Mouse (Mus musculus): ENCODE results near the gene Mgat5.

DNA sequence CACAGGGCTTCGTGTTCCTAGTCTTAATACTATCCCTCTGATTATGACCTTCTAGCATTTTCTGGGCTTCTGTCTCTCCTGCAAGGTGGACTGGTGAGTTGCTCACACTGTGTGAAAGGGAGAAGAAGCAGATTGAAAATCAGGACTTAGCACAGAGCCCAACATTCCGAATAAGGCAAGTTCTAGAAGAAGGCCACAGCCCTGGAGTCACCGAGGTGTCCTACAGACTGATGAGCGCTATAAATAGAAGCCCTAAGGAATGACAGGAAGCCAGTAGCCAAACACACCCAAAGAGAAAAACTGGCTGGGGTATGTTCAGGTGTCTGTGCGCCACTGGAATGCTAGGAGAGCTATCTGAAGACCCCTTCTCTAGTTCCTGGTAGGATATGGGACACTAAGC, 68.5 kb downstream of the Mgat5 start:
- TF ChIP-seq POLR2A (IDR thresholded peaks at IDR 0.05; ENCODE audit: control insufficient read depth, extremely low read depth, insufficient read depth, low read length, poor library complexity), result no peak
- TF ChIP-seq CTCF (IDR thresholded peaks at IDR 0.05; ENCODE audit: borderline replicate concordance, control insufficient read depth, extremely low read depth, insufficient read depth, low read length, poor library complexity), result no peak

Measured in thymus, adult 2 months (tissue).